Mouse (Mus musculus) heart, adult 2 months (tissue): ENCODE data around the gene Mrps34. TPM values are rescaled to one million over a fixed set of nuclear protein-coding genes. Genes with fewer than 3 reads are reported as not detected.

Experiments
- DNase-seq, 2 experiments: peaks; one replicate each; pipeline ENCODE4 v3.0.0; 2021
- H3K27ac ChIP-seq: fragments of 200-600 bp; 2 replicates; pipeline ENCODE4 v1.8.1; 2022
- H3K27me3 ChIP-seq: fragments of 200-500 bp; 2 replicates; pipeline ENCODE4 v1.6.1; 2012; ENCODE audit warnings: mild to moderate bottlenecking, low read length, inconsistent platforms, mixed read lengths; ENCODE audit not compliant: control insufficient read depth, insufficient read depth
- H3K36me3 ChIP-seq: fragments of 200-500 bp; 2 replicates; pipeline ENCODE4 v1.6.1; 2012; ENCODE audit warnings: low read length, inconsistent platforms; ENCODE audit not compliant: control insufficient read depth, insufficient read depth
- H3K4me1 ChIP-seq: fragments of 200-500 bp; 2 replicates; pipeline ENCODE4 v1.6.1; 2011; ENCODE audit warnings: low read length; ENCODE audit not compliant: control insufficient read depth, insufficient read depth
- H3K4me3 ChIP-seq: fragments of 200-600 bp; 2 replicates; pipeline ENCODE4 v1.8.1; 2022
- H3K79me2 ChIP-seq: fragments of 200-500 bp; replicated peaks from 2 replicates; pipeline ENCODE4 v1.6.1; 2012; ENCODE audit warnings: mild to moderate bottlenecking, inconsistent platforms, low read length, moderate library complexity, mixed read lengths; ENCODE audit not compliant: control insufficient read depth, insufficient read depth
- H3K9ac ChIP-seq: fragments of 200-500 bp; 2 replicates; pipeline ENCODE4 v1.6.1; 2012; ENCODE audit warnings: low read depth, mild to moderate bottlenecking, control low read depth, inconsistent platforms, low read length, mixed read lengths
- CTCF ChIP-seq: fragments of 200-600 bp; IDR thresholded peaks from 2 replicates; pipeline ENCODE4 v1.8.1; 2022; ENCODE audit warnings: antibody characterized with exemption, mild to moderate bottlenecking, moderate library complexity
- EP300 ChIP-seq: fragments of 200-500 bp; IDR thresholded peaks from 2 replicates; pipeline ENCODE4 v1.6.1; 2011; ENCODE audit warnings: low read depth, low read length, control low read depth; ENCODE audit not compliant: insufficient read depth
- POLR2A ChIP-seq: fragments of 200-500 bp; IDR thresholded peaks from 2 replicates; pipeline ENCODE4 v1.6.1; 2011; ENCODE audit warnings: mild to moderate bottlenecking, low read depth, low read length, control low read depth; ENCODE audit not compliant: insufficient read depth
- WGBS: fragments of 180-500 bp; shearing (Covaris S2); methylation state at CpG from one replicate; pipeline ENCODE4 v1.1.7; 2018; 5-methylcytosine and 5-hydroxymethylcytosine counted together
- intact Hi-C: fragments of 180-260 bp; cut with DNase I; formaldehyde crosslinking; loops from one replicate; pipeline ENCODE4 v1.15.1; 2025
- polyA plus RNA-seq: library from polyadenylated mRNA; depleted of rRNA; stranded (reverse); fragments of >200 nt; gene quantifications from 2 replicates; pipeline ENCODE4 v1.2.3, GENCODE M21; 2012
- total RNA-seq, 2 experiments: library from RNA; stranded (reverse); gene quantifications; 2 replicates each; pipeline ENCODE4 v1.2.3; 2021

Gene Mrps34
- total and polyA plus RNA-seq, 3 experiments = 95.6 to 133 (median 102) TPM

DNA sequence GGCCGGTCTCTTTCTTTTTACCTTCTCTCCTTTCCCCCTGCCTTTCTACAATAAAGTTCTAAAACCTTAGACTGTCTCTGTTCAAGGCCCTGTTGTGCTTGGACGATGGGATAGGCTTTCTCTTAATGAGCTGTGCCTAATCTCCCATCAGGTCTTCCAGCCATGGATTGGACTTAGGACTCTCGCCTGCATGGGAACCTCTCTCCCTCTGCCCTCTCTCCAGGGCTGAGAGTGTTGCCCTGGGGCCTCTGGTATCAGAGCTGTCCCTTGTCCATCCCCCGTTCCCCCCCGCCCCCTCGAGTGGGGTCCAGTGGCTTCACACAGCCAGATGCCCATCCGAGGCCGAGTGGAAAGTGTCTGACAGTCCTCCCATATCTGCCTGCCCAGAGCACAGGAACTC lies 19.9 kb upstream of the Mrps34 start:
- H3K4me3 ChIP-seq = no peak overlapping the region
- H3K27me3 ChIP-seq = no peaks in the 10 kb centered on the region
- no peaks in the 10 kb centered on the region for H3K79me2 ChIP-seq
- WGBS = 71% methylated on average over 8 of the region's 8 CpGs
- no peak for TF ChIP-seq EP300
- TF ChIP-seq POLR2A = no peak
- TF ChIP-seq CTCF = no peak
- no peak overlapping the region for H3K27ac ChIP-seq
- DNase-seq = no peak
- intact Hi-C loops = no loop called here
- H3K9ac ChIP-seq = no peak overlapping the region
- H3K4me1 ChIP-seq = no peaks in the 10 kb centered on the region; the same call in 1 of the 2 replicates
- H3K36me3 ChIP-seq = no peaks in the 10 kb centered on the region

DNA sequence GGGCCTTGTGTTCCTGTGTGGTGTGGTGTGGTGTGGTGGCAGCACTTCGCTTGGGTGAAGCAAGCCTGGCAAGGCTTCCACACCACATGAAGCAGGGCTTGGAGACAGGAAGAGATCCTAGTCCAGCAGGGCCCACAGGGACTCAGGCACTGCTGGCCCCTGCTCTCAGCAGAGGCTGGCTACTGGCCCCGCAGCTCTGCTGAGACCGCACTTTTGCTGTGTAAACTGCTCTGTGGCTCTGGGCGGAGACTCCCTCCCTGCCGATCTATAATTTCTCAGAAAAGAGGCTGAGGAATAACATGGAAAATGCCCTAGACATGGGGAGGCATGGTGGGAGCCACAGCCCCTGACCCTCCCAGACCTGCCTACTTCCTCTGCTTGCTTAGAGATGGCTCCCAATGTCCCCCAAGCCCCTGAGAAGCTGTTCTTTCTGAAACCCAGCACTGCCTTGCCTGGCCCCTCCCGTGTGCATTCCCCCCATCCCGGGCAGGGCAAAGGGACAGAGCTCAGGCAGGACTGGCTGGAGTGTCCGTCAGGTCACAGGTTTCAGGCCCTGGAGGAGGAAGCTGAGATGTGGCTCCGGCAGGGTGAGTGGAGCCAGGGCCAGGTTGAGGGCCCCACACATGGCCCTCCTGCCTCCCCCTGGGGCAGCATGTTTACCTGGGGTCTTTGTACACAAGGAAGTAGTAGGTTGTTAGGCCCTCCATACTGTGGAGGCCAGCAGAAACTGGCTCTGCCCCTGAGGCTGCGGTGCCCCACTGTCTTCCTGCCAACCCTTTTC lies 17.4 kb upstream of the Mrps34 start:
- intact Hi-C loops = no loop called here
- WGBS = 60% methylated on average over 10 of the region's 10 CpGs
- H3K27me3 ChIP-seq = no peaks in the 10 kb centered on the region
- H3K36me3 ChIP-seq = no peaks in the 10 kb centered on the region
- H3K27ac ChIP-seq = peak overlapping the region; percentile 80
- H3K4me1 ChIP-seq = peaks cover 5% of the 10 kb centered on the region
- no peak overlapping the region; the same call in 1 of the 2 replicates for H3K4me3 ChIP-seq
- TF ChIP-seq CTCF = no peak
- DNase-seq = no peak
- peak overlapping the region; percentile 4; the same call in 1 of the 2 replicates for H3K9ac ChIP-seq
- no peaks in the 10 kb centered on the region for H3K79me2 ChIP-seq

DNA sequence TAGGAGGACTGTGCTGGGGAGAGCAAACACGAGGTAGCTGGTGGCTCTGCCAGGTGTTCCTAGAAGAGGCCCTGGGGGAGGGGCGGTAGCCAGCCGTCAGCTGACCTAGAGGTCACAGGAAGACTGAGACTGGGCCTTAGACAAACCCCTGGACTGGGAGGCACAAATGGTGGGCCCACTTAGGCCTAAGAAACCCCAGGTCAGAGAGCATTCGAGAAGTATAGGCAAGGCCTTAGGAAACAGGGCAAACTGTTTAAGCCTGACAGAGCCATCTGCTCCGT lies 16.9 kb upstream of the Mrps34 start:
- Histone ChIP-seq H3K4me3 (no peak overlapping the region), H3K27me3 (no peaks in the 10 kb centered on the region), H3K79me2 (no peaks in the 10 kb centered on the region), H3K4me1 (peaks cover 5% of the 10 kb centered on the region), H3K27ac (peak overlapping the region; percentile 80), H3K36me3 (no peaks in the 10 kb centered on the region), H3K9ac (no peak overlapping the region)
- WGBS = 42% methylated on average over 5 of the region's 5 CpGs
- TF ChIP-seq EP300 (0 out of 2 replicates have a peak, but pooled peaks have one; percentile 52), POLR2A (no peak), CTCF (no peak)
- intact Hi-C loops = no loop called here
- DNase-seq = peak; percentile 73 to 82

GRCm38 (mm10) chr17:24878531-24878930 lies 16.4 kb upstream of the Mrps34 start:
- Histone ChIP-seq H3K4me3 (no peak overlapping the region), H3K4me1 (peaks cover 5% of the 10 kb centered on the region), H3K36me3 (no peaks in the 10 kb centered on the region), H3K27ac (peak overlapping the region; percentile 80), H3K9ac (0 out of 2 replicates have a peak overlapping the region, but pooled peaks have one; percentile 8), H3K27me3 (no peaks in the 10 kb centered on the region), H3K79me2 (no peaks in the 10 kb centered on the region)
- TF ChIP-seq CTCF (no peak), EP300 (no peak), POLR2A (no peak)
- intact Hi-C loops = no loop called here
- DNase-seq = peak in 1 of 2 experiments; percentile 36
- WGBS = 73% methylated on average over 8 of the region's 8 CpGs

- WGBS = 36% methylated on average over 7 of the region's 7 CpGs
Observed at GRCm38 (mm10) chr17:24881738-24882440, 13.0 kb upstream of the Mrps34 start.

GRCm38 (mm10) chr17:24884391-24884790 lies 10.5 kb upstream of the Mrps34 start:
- no peak overlapping the region for H3K9ac ChIP-seq
- no peaks in the 10 kb centered on the region for H3K79me2 ChIP-seq
- H3K27ac ChIP-seq = no peak overlapping the region
- no peak for DNase-seq
- H3K27me3 ChIP-seq = no peaks in the 10 kb centered on the region
- peaks cover 15% of the 10 kb centered on the region for H3K4me1 ChIP-seq
- no peak overlapping the region for H3K4me3 ChIP-seq
- intact Hi-C loops = loop anchor here (2.0 kb wide), 1 partner anchor 34 kb away; the partner anchor contains the start of gene Fahd1
- no peak for TF ChIP-seq POLR2A
- H3K36me3 ChIP-seq = no peaks in the 10 kb centered on the region
- WGBS = 81% methylated on average over 6 of the region's 6 CpGs

More at GRCm38 (mm10) chr17:24881738-24882440, 13.0 kb upstream of the Mrps34 start:
- no peaks in the 10 kb centered on the region for H3K36me3 ChIP-seq
- H3K27ac ChIP-seq = no peak overlapping the region
- peak; percentile 36 to 53 for DNase-seq
- H3K27me3 ChIP-seq = no peaks in the 10 kb centered on the region
- TF ChIP-seq EP300 (no peak), CTCF (peak; percentile 72), POLR2A (no peak)
- H3K79me2 ChIP-seq = no peaks in the 10 kb centered on the region
- H3K9ac ChIP-seq = no peak overlapping the region
- no peak overlapping the region for H3K4me3 ChIP-seq
- intact Hi-C loops = loop anchor here (1.0 kb wide), 1 partner anchor 137 kb away; no protein-coding TSS in a partner anchor
- H3K4me1 ChIP-seq = peaks cover 8% of the 10 kb centered on the region
